Mouse (Mus musculus): ENCODE measurements around the gene Axin1.

GRCm38 (mm10) chr17:26111024-26111423 is 27.5 kb upstream of the Axin1 start:
- no peak for TF ChIP-seq CTCF (IDR thresholded peaks at IDR 0.05; ENCODE audit: low read depth)
- TF ChIP-seq EP300 (IDR thresholded peaks at IDR 0.05; ENCODE audit: low read depth): no peak
